Comparison of ENCODE assay signal across 15 mouse cellular contexts in genomic region chr1:131842221-131842620, GRCm38 (mm10). TPM values are rescaled to one million over a fixed set of nuclear protein-coding genes. Genes with fewer than 3 reads are reported as not detected.
"Had no signal": no experiment of that assay in that cellular context is flagged by ENCODE, and none has a peak within 500 bp of the region (broad histone marks: within the 10 kb centered on the region; RNA-seq: fewer than 3 reads in every experiment).

No protein-coding gene starts in this region.

- H3K4me3 ChIP-seq: limb, embryonic 13.5 days; midbrain, embryonic 12.5 days; neural tube, embryonic 13.5 days had no signal

- DNase-seq: kidney, postnatal 36 days; layer of hippocampus, adult 9-11 months; layer of hippocampus, postnatal 36 days; left cerebral cortex, postnatal 4 days; lung, adult 18-20 months; retina, postnatal 1 day; right cerebral cortex, postnatal 4 days; spleen, adult 18-20 months; thymus, adult 18-20 months; thymus, postnatal 14 days had no signal

- H3K4me1 ChIP-seq: limb, embryonic 13.5 days; neural tube, embryonic 13.5 days had no signal

- H3K27ac ChIP-seq: limb, embryonic 13.5 days; liver, embryonic 14.5 days; midbrain, embryonic 12.5 days; neural tube, embryonic 13.5 days had no signal

- H3K27me3 ChIP-seq: limb, embryonic 13.5 days; midbrain, embryonic 12.5 days; neural tube, embryonic 13.5 days had no signal

- H3K9ac ChIP-seq: limb, embryonic 13.5 days; liver, embryonic 14.5 days; midbrain, embryonic 12.5 days; neural tube, embryonic 13.5 days had no signal

RNA-seq across cellular contexts. Expression of gene Pm20d1, which starts 45.0 kb away (rescaled TPM):
- total RNA-seq: megakaryocyte-erythroid progenitor cell, adult 5-6 weeks had no signal
